Mouse (Mus musculus) stomach, adult 2 months (tissue): ENCODE data around the gene Proca1. TPM values are rescaled to one million over a fixed set of nuclear protein-coding genes. Genes with fewer than 3 reads are reported as not detected.

ENCODE experiments used
- polyA plus RNA-seq: library from polyadenylated mRNA; depleted of rRNA; stranded (reverse); fragments of >200 nt; gene quantifications from 2 replicates; pipeline ENCODE4 v1.2.3, GENCODE M21; 2012; rRNA removed

Proca1 gene
- 0.09 and 0.15 TPM in 2 replicates for polyA plus RNA-seq

DNA sequence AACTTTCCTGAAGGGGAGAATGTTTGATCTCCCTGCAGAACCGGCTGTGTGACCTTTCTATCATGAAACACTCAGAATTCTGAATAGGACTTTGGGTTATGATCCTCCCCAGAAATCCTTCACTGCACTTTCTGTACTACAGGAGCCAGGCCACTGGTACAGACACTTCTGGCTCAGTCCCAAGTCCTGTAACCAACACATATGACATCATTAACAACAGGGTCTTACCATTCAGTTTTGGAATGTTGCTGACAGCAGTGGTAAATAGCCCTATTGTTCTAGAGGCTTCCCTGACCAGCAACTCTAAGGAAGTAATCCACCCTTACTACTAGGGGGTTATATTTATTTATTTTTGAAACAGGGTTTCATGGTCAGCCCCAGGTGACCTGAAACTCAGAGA, at the start of gene Proca1:
Gene Proca1 (plus strand): TSS at position 280 of the 400 bp plus-strand sequence.

GRCm38 (mm10) chr11:78164924-78165760, 28.1 kb upstream of the Proca1 start, which contains the start of gene Traf4:
Traf4 (minus strand) TSS chr11:78165589.

GRCm38 (mm10) chr11:78176402-78176862, 16.8 kb upstream of the Proca1 start, which contains the start of the genes Nek8 and Tlcd1:
Nek8 (minus strand) TSS chr11:78176675.
Tlcd1 (plus strand) TSS chr11:78176711.

DNA sequence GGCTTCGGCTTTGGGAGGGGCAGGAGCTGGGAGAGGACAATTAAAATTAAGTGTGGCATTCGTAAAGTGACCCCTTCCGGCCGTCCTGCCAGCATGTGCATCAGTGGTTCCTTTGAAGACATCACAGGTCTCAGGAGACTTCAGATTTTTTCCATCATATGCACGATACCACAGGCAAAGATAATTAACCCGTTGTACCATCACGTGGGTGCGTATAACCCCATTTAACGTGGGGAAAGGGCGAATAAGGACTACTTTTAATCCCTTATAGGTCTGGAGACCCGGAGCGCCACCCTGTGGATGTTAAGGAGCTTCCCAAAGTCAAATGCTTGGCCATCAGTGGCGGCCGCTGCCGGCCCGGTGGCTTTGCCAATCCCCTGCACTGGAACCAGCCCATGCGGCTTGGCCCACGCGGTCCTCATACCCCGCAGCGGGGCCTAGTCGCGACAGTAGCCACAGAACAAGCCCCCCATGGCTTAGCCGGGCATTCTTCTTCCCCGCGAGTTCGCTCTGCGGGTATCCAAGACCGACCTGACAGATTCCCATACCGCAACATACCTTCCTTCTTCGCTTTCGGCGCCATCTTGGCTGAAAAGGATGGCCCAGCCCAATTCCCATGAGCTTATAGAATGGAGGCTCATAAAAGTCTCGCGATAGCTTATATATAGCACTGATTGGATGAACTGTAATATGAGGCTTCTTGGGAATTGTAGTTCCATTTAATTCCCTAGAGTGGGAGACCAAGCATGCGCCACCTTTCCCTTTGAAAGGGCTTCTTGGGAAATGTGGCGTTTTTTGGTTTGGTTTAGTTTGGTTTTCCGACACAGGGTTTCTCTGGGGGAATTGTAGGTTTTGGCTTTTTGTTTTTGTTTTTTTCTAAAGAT, 10.0 kb upstream of the Proca1 start, which contains the start of gene Rpl23a:
Gene Rpl23a (minus strand): TSS at position 624 of the 884 bp plus-strand sequence.

GRCm38 (mm10) chr11:78188331-78189233, 4.6 kb upstream of the Proca1 start, which contains the start of gene Rab34:
Rab34 (plus strand) TSS chr11:78188430.

DNA sequence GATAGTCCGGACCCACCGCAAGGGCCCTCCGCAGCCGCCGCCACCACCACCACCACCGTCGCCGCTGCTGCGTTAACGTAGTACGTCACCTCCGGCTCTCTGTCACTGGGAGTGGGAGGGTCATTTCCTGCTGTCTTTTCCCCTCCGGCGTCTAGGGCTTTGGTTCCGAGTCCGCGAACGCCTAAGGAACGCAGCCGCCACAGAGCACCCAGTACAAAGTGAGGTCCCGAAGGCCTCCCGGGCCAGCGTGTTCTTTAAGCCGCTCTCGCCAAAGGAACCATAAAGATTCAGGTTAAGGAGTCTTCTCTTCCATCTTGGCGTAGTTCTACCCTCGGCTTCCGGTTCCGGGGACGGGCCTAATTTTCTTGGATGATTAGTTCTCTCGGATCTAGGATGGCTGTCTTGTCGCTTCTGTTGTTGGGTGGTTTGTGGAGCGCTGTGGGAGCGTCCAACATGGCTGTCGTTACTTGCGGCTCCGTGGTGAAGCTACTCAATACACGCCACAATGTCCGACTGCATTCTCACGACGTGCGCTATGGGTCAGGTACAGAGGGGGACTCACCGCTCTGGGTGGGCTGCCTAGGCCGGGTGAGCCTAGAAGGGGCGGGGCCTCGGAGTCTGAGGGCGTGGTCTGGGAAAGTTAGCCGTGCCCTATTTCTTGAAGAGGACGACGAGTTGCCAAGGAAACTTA, 52.6 kb downstream of the Proca1 start, which contains the start of the genes Sdf2 and Supt6:
Gene Sdf2 (plus strand): TSS at position 120 of the 691 bp plus-strand sequence.
Gene Supt6 (minus strand): TSS at position 361 of the 691 bp plus-strand sequence.

Other genes starting within 250 kb of the Proca1 start
- gene Phf12, start 210.6 kb upstream of the Proca1 start, polyA plus RNA-seq: 16.2 and 19.2 TPM in 2 replicates
- 3.2 and 5.0 TPM in 2 replicates for gene Dhrs13, start 161.1 kb upstream of the Proca1 start, polyA plus RNA-seq
- 24.7 and 30.1 TPM in 2 replicates for gene Flot2, start 155.5 kb upstream of the Proca1 start, polyA plus RNA-seq
- 13.7 and 15.4 TPM in 2 replicates for gene Eral1, start 113.0 kb upstream of the Proca1 start, polyA plus RNA-seq
- 8.2 and 9.1 TPM in 2 replicates for gene Fam222b, start 98.7 kb upstream of the Proca1 start, polyA plus RNA-seq
- 56.3 and 88.1 TPM in 2 replicates for gene Traf4, start 27.8 kb upstream of the Proca1 start, polyA plus RNA-seq
- 6.4 and 6.5 TPM in 2 replicates for gene Nek8, start 16.7 kb upstream of the Proca1 start, polyA plus RNA-seq
- gene Tlcd1, start 16.7 kb upstream of the Proca1 start, polyA plus RNA-seq: 23.7 and 47.3 TPM in 2 replicates
- gene Rpl23a, start 9.8 kb upstream of the Proca1 start, polyA plus RNA-seq: 14.0 and 21.6 TPM in 2 replicates
- 17.3 and 32.5 TPM in 2 replicates for gene Rab34, start 5.0 kb upstream of the Proca1 start, polyA plus RNA-seq
- 49.4 and 60.2 TPM in 2 replicates for gene Sdf2, start 52.4 kb downstream of the Proca1 start, polyA plus RNA-seq
- gene Supt6, start 52.6 kb downstream of the Proca1 start, polyA plus RNA-seq: 14.7 and 15.7 TPM in 2 replicates
- 46.4 and 52.0 TPM in 2 replicates for gene 2610507B11Rik, start 68.4 kb downstream of the Proca1 start, polyA plus RNA-seq
- gene BC030499, start 97.4 kb downstream of the Proca1 start, polyA plus RNA-seq: 0.06 TPM in 2 replicates
- 2.4 and 4.1 TPM in 2 replicates for gene Spag5, start 108.1 kb downstream of the Proca1 start, polyA plus RNA-seq
- 5.7 and 6.7 TPM in 2 replicates for gene Aldoc, start 129.6 kb downstream of the Proca1 start, polyA plus RNA-seq
- 35.8 and 40.6 TPM in 2 replicates for gene Pigs, start 135.0 kb downstream of the Proca1 start, polyA plus RNA-seq
- 13.9 and 17.0 TPM in 2 replicates for gene Unc119, start 150.1 kb downstream of the Proca1 start, polyA plus RNA-seq
- 1.5 and 1.9 TPM in 2 replicates for gene Foxn1, start 193.2 kb downstream of the Proca1 start, polyA plus RNA-seq
- gene Slc13a2, start 228.8 kb downstream of the Proca1 start, polyA plus RNA-seq: 0.03 TPM in 2 replicates